Mouse (Mus musculus): ENCODE measurements around the gene Gria1.
A peak's percentile ranks its signal among the peaks of the same experiment; 100 is the strongest.

The Gria1 gene

DNA sequence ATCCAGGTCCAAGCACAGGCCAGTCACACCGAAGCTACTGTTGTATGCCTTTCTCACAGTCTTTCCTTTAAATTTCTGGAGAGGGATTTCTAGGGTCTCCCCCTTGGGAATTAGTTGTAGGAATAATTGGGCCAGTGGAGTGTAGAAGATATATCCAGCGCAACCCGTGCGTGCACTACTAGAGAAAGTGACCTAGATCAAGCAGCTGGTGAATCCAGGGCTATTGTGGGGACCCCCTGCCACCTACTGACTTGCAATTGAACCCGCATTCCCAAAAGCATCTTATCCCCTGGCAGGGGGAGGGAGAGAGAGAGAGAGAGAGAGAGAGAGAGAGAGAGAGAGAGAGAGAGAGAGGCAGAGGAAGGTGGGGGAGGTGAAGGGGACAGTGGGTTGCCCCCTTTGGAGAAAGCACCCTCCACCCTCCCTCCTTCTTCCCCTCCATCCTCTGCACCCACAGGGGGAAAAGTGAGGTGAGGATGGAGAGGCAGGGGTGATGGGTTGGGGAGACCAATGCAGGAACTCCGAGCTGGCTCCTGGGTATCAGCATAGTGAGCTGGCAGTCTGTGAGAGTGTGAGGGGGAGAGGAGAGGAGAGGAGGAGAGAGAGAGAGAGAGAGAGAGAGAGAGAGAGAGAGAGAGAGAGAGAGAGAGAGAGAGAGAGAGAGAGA, at the start of gene Gria1:
Gria1 (plus strand) TSS at position 364 of the 667 bp plus-strand sequence.
- no peak for ATAC-seq (ENCODE audit: insufficient number of reproducible peaks, low FRiP score, low TSS enrichment)

DNA sequence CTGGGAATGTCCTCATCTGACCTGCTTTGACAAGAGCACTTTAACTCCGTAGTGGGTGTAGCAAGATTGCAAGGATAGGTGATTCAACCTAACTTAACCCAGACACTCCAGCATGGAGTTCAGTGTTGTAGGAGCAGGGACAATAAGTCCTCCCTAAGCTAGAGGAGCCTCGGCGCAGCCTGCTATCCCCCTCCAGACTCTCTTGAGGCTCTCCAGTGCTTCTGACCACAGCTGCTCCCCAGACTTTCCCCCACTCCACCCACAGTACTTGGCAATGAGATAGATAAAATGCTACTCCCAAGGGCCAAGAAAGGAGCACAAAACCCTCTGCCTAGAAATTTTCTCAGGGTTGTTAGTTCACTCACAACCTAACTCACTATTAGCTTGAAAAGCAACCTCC, 49.4 kb upstream of the Gria1 start:
- no peak for ATAC-seq (ENCODE audit: insufficient number of reproducible peaks, low FRiP score, low TSS enrichment)

DNA sequence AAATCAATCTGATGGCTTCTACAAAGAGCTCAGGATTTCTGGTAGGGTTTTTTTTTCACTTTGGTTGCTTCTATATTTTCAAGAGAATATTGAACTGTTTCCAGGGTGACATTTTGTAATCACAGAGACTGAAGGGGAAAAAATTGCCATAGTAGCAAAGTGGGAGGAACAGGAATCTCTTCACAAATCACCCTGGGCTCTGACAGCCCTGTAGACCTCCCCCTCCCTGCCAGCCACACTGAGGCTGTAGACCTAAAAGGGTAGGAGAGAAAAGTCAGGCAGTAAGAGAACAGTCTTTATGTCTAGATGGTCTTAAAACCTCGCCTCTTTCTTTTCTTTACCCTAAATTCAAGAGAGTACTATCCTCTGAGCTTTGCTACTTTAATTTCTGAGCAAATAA, 38.4 kb upstream of the Gria1 start:
- no peak for ATAC-seq (ENCODE audit: insufficient number of reproducible peaks, low FRiP score, low TSS enrichment)

DNA sequence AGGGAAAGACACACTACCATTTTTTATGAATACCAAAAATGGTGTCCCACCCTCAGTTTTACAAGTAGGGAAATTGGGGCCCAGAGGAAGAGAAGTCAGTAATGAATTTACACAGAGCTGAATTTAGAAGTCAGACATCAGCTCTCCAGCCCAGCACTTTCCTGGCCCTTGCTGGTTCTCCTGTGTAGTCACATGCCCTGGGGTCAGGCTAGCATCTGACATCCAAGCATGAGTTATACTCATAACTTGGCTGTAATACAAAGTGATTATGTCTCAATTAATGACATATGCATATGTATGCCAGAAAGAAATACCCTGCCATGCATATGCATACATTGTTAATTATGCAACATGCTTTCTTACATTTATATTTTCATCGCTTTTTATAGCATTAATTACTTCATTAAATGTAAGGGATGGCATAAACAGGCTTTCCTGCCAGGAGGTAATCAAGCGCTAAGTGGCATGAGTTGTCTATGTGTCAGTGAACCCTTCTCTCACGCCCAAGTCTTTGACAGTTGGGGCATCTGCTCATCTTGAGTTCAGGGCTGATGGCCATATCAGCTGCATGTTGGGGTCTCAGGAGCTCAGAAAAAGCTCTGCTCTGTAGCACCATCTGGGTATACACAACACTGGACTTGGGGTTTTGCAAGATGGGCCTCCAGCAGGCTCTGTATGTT, 26.7 kb upstream of the Gria1 start:
- no peak for ATAC-seq (ENCODE audit: insufficient number of reproducible peaks, low FRiP score, low TSS enrichment)

DNA sequence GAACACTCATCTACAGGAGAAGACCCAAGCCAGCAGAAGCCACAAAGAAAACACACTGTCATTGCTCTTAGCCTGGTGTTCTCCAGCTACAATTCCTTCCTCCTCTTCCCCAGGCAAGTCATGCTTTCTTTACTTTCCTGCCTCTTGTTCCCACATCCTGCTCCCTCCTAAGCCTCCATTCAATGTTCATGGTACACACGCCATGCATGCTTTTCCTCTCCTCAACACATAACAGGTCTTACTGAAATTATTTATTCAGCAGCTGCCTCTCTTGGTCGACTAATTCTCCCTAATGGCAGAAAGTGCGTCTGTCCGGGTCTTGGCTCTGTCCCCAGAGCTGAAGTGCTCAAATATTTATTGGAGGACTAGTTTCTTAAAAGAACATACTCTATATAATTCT, 25.7 kb upstream of the Gria1 start:
- no peak for ATAC-seq (ENCODE audit: insufficient number of reproducible peaks, low FRiP score, low TSS enrichment)

DNA sequence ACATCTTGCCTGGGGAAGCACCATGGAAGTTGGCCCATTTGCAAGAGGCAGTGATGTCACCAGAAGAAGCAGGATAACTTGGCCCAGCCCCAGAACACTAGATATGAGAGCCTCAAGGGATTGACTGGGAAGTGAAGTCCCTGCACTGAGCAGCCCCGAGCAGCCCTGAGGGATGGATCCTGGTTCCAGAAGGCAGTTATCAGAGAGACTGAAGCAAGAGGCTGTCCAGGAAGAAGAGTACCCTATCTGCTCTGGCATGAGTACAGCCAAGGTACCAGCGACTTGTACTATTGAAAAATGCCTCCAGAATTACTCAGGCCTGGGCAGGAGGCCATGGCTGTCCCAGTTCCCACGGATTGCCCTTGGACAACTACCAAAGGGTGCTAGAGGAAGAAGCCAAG, 11.6 kb upstream of the Gria1 start:
- no peak for ATAC-seq (ENCODE audit: insufficient number of reproducible peaks, low FRiP score, low TSS enrichment)

DNA sequence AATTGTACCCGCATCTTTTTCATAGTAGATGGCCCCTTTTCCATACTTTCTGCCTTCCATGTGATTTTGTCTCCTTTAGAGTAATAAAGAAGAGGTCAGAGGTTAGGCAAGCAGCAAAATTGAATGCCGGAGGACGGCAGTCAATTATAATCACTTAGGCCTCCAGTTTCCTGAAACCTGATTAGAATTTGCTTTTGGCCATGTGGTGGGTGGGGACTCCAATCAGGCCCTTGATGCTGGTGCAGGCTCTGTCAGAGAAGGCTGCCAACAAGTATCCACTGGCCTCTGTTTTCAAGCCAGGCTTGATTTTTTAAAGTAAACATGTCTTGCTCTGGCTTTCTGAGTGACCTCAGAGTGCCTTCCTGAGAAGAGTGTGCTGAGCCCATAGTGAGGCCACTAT, 6.6 kb upstream of the Gria1 start:
- no peak for ATAC-seq (ENCODE audit: insufficient number of reproducible peaks, low FRiP score, low TSS enrichment)

DNA sequence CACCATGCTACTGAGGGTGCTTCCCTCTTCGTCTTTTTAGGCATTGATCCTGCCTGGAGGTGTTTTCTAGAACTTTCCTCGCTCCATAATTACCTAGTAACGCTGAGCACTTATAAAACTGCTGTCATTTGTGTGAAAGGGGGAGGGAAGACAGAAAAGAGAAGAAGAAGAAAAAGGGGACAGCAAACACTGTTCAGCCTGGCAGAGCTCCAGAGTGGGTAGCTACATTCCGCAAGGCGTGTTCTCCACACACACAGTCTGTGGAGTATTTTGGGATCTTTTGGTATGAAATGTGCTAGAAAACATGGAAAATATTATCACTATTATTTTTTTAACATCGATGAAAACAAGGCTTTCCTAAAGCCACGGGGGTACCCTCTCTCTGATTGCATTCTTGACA, 5.8 kb upstream of the Gria1 start:
- ATAC-seq (ENCODE audit: insufficient number of reproducible peaks, low FRiP score, low TSS enrichment), result no peak

DNA sequence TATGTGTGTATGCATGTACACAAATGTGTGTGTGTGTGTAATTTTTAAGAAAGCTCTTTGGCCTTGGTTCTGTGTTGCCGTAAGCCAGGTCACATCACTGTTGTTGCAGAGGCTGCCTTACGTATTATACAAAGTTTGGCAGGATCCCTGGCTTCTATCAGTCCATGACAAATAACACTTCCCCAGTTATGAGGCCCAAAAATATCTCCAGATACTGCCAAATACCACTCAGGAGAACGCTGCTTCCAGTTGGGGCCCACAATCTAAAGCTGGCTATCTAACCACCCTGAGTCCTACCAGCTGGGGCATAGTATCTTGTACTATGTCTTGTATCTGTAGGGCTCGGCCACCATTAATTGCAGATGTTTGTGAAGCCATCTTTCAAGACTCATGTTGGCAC, 3.4 kb upstream of the Gria1 start:
- no peak for ATAC-seq (ENCODE audit: insufficient number of reproducible peaks, low FRiP score, low TSS enrichment)

DNA sequence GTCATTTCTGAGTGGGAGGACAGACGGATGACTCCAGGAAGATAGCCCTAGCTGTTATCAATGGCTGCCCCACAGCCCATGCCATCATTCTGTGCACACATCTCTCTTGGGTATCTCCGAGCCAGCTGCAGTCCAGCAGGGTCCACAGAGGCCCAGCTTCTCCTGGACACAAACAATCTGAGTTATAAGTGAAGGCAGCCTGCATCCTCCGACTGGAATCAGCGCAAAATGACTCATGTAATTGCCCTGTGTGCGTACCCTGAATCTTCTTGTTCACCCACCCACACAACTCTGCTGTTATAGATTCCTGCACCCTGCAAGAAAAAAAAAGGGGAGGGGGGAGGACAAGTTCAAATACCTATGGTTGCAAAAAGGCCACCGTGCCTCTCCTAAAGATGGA, 576 bp upstream of the Gria1 start:
- no peak for ATAC-seq (ENCODE audit: insufficient number of reproducible peaks, low FRiP score, low TSS enrichment)

DNA sequence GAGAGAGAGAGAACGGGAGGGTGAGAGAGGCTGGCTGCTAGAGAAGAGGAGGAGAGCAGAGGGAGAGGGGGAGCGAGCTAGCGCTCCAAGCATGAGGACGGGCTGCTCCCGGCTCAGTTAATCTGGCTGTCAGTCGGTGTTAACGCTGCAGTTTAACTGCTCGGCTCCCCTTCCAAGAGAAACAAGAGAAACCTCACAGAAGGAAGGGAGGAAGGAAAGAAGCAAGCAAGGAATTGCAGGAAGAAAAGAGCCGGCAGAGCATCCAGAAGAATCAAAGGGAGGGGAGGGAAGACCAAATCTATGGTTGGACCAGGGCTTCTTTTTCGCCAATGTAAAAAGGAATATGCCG, 478 bp downstream of the Gria1 start:
- ATAC-seq (ENCODE audit: insufficient number of reproducible peaks, low FRiP score, low TSS enrichment), result no peak

DNA sequence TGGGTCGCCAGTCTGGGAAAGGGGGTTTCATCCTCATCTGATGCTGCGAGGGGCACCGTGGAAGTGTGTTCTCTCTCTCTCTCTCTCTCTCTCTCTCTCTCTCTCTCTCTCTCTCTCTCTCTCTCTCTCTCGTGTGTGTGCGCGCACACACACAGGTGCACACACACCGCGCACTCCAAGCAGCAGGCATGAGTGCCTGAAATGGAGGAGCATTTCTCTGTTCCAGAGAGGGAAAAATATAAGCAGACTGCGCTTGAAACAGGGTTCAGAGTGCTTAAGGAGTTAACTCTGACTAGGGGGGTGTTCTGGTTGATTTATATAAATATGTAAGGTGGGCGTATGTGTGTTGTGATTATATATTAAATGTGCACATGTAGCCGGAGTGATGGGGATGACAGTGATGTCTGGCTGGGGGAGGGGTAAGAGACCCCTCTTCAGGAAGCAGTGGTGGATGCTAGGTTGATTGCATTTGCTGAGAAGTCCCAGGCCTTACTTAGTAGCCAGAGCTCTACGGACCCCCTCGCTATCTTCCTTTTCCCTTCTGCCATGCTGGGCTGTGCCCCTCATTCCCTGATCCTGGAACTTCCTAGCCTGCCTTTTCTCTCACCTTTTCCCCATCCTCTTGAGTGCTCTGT, 1.2 kb downstream of the Gria1 start:
- no peak for ATAC-seq (ENCODE audit: insufficient number of reproducible peaks, low FRiP score, low TSS enrichment)

DNA sequence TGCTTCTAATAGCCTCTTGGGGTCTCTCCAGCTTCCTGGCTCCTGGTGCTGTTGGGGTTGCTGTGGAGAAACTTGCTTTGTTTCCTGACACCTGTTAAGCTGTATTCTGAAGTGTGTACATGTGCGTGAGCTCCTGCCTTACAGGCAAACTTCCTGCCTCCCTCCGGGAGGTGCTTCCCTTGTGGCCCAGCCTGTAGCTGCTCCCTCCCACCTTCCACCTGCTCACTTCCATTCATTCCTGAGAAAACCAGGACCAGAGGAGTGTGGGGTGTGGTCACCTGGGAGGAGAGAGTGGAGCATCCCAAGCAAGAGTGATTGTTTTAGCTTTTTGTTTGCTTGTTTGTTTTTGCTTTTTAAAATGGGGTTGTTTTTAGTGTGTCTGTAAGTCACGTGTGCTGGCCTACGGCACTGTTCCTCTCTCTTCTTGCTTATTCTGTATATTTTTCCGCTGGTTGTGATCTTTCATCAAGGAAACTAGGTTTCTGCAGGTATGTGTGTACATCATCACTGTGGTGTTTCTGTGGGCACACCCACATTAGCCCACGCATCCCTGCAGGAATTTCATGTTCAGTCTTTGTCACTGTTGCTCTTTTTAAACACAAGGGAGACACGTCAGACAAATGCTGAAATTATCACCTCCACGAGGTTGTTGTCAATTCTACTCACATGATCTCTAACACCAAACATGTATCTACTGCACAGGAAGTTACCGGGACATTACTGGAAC, 2.4 kb downstream of the Gria1 start:
- ATAC-seq (ENCODE audit: insufficient number of reproducible peaks, low FRiP score, low TSS enrichment), result no peak

DNA sequence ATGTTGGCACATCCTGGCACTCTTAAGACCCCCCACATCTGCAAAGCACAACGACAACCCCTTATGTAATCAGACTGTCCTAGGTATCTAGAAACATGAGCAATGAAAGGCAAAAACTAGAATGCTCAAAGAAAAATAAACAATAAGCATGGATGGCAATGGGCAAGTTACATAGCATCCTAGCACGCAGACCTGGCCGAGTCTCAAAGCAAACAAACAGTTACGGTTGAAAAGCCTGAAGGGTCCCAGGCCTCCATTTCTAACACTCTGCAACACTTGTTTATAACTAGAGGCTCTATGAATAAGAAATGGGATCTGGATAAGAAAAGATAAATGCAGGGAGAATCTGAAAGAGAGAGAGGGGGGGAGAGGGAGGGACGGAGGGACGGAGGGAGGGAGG, 3.2 kb downstream of the Gria1 start:
- ATAC-seq (ENCODE audit: insufficient number of reproducible peaks, low FRiP score, low TSS enrichment), result no peak

DNA sequence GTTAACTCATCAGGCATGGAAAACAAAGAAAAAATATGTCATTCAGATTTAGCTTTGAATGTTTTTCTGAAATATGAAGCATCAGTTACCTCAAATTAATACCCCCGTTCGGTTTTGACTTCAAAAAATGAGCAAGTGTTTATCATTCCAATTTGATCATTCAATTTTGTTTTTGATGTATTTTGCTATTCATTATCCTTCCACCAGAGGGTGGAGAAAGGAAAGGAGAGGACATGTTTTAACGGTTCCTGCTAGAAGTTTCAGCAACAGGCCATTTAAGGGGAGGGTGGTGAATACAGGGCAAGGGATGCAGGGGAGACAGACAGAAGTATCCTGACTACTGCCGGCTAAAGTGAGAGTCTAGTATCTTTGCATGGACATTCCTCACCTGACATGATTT, 7.3 kb downstream of the Gria1 start:
- no peak for ATAC-seq (ENCODE audit: insufficient number of reproducible peaks, low FRiP score, low TSS enrichment)

DNA sequence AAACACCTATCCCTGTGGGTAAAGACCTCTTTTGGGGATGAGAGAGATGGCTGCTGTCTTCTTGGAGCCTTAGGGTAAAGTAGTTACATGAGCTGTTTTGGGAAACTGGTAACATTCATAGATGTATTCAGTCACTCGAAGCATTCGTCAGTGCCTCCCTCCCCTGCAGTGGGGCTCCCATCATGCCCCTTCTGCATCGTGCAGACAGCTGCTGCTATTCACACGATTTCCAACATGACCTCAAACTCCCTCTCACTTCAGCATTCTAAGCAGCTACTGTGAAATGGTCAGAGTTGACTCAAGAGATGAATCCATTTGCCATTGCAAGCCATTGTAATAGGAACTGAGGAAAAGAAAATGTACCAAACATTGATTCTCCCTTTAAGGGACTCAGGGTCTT, 11.2 kb downstream of the Gria1 start:
- ATAC-seq (ENCODE audit: insufficient number of reproducible peaks, low FRiP score, low TSS enrichment), result no peak

DNA sequence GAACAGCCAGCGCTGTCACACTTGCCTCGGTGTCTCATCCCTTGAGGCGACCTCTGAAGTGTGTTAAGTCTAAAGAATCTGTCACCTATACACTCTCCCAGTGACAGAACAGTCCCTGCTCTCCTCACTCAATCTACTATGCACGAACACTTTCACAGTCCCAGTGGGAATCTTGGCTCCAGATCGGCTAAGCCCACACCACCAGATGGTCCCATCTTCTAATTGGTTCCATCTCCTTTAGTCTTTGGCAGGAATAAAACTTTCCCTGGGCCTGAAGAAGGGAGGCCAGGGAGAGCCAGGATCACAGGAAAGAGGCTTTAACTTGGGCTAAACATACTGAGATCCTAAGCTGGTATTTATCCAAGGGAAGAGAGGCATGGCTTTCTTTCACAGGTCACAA, 19.3 kb downstream of the Gria1 start:
- ATAC-seq (ENCODE audit: insufficient number of reproducible peaks, low FRiP score, low TSS enrichment), result peak; percentile 58; the same call in 1 of the 2 replicates

DNA sequence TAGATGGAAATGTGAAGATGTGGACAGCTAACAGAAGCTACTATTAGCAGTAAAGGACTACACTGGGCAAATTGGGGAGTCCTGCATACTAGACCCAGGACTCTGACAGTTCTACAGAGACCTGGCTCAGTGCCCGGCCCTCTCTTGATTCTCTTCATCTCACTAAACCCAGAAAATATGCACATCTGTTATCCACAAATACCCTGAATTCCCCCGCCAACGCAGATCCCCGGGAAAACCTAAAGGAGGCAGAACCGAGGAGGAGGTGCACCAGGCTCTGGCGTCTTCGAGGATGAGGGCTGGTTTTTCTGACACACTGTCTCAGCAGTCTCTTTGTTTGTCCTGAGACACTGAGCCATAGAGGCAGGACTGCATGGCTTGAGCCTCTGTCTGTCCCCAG, 27.6 kb downstream of the Gria1 start:
- ATAC-seq (ENCODE audit: insufficient number of reproducible peaks, low FRiP score, low TSS enrichment), result no peak

DNA sequence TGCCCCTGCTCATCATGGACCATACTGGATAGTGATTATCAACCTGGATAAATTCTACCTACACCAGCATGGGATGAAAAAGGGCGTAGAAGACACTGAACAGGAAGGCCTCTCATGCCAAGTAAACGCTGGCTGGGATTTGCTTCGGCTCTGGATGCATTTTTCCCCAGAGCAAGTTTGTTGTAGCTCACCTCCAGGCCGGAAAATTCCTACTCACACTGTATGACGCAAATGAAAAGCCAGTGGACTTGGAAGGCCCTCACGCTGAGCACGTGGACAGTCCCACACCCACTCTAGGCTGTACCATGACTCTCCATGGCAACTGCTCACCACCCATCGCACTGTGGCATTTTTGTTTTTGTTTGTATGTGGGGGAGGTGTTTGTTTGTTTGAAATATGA, 28.1 kb downstream of the Gria1 start:
- no peak for ATAC-seq (ENCODE audit: insufficient number of reproducible peaks, low FRiP score, low TSS enrichment)

DNA sequence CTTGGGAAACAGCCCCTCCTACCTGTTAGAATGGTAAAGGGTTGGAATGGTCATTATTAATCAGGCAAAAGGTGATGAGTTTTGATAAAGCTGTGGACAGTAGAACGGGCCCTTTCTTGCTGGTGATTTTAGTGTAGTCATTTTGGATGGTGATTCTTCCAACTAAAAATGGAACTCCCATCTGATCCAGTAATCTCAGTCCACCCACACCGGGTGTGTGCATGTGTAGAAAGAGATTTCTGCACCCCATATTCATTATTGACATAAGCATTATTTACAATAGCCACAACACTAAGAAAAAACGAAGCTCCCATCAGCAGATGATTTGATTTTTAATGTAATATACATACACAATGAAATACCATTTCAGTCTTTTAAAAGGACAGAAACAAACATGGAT, 30.9 kb downstream of the Gria1 start:
- ATAC-seq (ENCODE audit: insufficient number of reproducible peaks, low FRiP score, low TSS enrichment), result no peak

DNA sequence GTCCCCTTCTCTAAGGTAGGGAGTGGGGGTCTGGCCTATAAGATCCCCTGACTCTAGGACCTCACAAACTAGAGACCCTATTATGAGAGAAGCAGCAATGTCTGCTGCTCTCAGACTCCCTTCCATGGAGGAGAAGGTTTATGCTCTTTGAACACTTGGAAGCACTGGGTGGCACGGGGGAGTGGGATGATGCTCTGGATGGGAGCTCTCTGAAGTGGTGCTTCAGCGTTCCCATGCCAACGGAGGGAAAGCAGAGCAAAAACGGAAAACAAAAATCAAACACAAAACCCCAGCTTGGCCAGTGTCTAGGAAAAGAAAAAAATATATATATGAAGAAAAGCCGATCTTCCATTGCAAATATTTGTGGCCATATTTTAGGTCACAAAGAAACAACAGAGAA, 33.0 kb downstream of the Gria1 start:
- no peak for ATAC-seq (ENCODE audit: insufficient number of reproducible peaks, low FRiP score, low TSS enrichment)
